Mouse (Mus musculus) thymus, postnatal 36 days (tissue): Measurements from ENCODE around the gene Tmco3.

Experiments
- DNase-seq, 2 experiments: peaks; one replicate each; pipeline ENCODE4 v3.0.0; 2022; ENCODE audit warnings: mixed read lengths in 2 of 2

Gene Tmco3

GRCm38 (mm10) chr8:13287692-13288623 lies at the start of gene Tmco3, which contains the start of gene Dcun1d2:
Gene Tmco3, plus strand, starts transcription at chr8:13288190.
Gene Dcun1d2, minus strand, starts transcription at chr8:13288131.
- DNase-seq, result peak; percentile 96

GRCm38 (mm10) chr8:13240055-13240454 lies 47.9 kb upstream of the Tmco3 start:
- no peak for DNase-seq

DNA sequence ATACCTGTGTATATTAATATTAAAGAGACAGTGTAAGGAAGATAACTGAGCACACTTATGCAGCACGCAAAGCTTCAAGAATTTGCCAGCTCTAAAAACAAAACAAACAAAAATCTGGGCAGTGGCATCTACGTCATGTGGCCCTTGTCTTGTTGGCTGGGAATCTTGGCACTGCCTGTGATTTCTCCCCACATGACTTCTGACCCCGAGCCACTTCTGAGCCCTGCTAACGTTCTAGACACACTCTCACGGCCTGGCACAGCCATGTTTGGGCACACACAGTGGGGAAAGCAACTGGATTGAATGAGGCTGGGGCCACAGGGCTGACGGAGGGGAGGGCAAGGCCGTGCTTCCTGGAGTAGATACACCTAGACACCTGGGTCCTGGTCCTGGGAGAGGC lies 47.3 kb upstream of the Tmco3 start:
- no peak for DNase-seq

GRCm38 (mm10) chr8:13242985-13243870 lies 44.8 kb upstream of the Tmco3 start:
- no peak for DNase-seq

- DNase-seq, result no peak
Measured at GRCm38 (mm10) chr8:13244343-13244880, 43.6 kb upstream of the Tmco3 start.

DNA sequence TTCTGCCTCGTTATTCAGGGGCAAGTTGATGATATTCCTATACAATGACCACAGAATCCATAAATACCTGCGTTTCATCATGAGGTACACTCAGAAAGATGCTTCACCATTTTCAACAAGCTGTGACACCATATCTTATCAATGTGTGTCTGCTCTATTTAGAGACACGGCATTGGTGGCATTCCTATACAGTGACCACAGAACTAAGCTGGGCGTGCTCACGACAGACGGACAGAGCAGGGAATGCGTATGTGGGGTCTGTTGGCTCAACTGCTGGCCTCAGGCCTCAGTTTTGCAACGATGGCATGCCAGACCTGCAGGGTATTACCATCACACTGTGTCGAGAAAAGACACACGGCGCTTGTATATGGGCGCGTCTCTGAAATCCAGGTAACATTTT lies 35.2 kb upstream of the Tmco3 start:
- DNase-seq, result no peak

GRCm38 (mm10) chr8:13253413-13253812 lies 34.6 kb upstream of the Tmco3 start:
- no peak for DNase-seq

- peak; percentile 57 to 58 for DNase-seq
Measured at GRCm38 (mm10) chr8:13254019-13254418, 34.0 kb upstream of the Tmco3 start, which contains the start of gene Adprhl1. Gene Adprhl1, minus strand, starts transcription at chr8:13254162.

- DNase-seq, result no peak
Measured at GRCm38 (mm10) chr8:13263376-13263775, 24.6 kb upstream of the Tmco3 start.

- no peak for DNase-seq
Measured at GRCm38 (mm10) chr8:13267566-13267965, 20.4 kb upstream of the Tmco3 start.

GRCm38 (mm10) chr8:13272834-13273233 lies 15.2 kb upstream of the Tmco3 start:
- no peak for DNase-seq

DNA sequence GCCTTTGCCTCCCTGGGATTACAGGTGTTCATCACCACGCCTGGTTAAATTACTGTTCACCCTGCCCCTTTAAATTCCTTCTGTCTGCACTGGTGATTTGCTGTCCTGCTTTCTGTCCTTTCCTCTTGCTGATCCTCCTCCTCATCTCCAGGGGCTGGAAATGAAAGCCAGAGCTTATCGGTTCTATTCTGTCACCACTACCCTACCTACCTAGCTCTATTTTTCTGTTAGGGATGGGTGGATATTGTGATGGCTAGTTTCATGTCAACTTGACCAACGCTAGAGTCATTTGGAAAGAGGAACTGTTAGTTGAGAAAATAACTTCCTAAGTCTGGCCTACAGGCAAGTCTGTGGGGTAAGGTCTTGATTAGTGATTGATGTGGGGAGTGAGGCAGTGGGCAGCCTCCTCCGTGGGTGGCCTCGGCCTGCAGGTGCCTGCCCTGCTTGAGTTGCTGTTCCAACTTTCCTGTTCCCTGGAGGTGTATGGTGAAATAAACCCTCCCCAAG lies 11.0 kb upstream of the Tmco3 start:
- DNase-seq, result no peak

GRCm38 (mm10) chr8:13283200-13283599 lies 4.8 kb upstream of the Tmco3 start:
- DNase-seq, result no peak

DNA sequence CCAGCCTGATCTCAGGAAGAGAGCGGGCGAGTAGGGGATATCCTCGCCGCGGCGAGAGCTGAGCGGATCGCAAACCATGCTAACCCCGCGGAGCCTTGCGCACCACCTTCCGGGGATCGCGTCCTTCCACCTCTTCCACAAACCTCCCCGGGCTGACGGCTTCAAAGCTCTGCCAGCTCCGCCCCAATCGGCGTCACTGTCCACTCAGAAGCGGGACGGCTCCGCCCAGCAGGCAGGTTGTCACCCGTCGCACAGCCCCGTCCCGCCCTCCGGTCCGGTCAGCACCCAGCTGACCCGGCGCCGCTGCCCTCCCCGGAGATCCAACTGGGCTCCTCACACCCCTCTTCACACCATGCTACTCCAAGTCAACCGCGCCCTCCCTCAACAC lies 692 bp upstream of the Tmco3 start:
- DNase-seq, result peak; percentile 74 to 85

DNA sequence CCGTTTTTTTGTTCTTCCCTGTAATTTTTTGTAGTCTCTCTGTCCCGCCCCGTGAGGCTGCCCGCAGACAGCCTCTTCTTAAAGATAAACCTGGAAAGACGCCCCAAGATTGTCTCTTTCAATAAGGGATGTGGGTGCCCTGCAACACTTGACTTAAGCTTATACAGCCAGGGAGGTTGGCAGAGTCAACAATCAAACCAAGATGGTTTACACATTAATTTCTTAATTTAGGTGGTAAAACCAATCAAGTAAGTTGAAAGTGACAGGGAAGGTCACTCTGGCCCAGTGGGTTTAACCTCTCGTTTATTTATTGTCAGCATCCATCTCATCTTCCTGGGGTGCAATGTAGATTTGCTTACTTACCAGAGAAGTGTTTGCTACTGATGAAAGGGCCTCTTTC lies 656 bp downstream of the Tmco3 start:
- DNase-seq, result no peak

DNA sequence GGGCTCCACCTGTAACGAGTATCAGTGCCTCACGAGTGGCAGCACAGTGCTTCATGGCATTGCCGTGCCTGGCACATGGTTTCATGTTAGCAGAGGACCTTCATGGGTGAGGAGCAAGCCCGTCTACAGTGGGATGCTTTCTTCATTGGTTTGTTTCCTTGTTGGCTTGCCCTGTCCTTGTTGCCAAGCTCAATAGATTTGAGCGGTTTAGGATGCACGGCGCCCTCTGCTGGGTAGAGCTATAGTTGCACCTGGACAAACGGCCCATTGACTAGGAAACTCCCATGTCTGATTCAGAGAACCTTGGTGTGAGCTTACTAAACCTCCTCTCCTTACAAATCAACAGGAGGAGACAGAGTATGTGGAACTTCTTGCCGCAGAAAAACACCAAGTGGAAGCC lies 4.4 kb downstream of the Tmco3 start:
- DNase-seq, result peak; percentile 64 to 71

- DNase-seq, result no peak
Measured at GRCm38 (mm10) chr8:13293677-13294470, 5.9 kb downstream of the Tmco3 start.

- DNase-seq, result no peak
Measured at GRCm38 (mm10) chr8:13299571-13299970, 11.6 kb downstream of the Tmco3 start.

DNA sequence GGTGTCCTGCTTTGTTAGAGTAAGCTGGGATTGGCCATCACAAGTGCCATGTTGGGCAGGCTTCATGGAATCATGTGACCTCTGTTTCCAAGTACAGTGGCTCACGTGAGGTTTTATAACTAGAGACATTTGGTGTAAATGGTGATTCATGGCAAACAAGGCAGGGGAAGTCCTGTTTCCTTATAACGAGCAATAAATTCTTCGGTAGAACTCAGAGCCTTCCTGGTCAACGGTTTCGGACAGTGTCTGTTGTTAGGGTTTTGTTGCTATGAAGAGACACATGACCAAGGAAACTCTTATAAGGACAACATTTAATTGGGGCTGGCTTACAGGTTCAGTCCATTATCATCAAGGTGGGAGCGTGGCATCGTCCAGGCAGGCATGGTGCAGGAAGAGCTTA lies 13.0 kb downstream of the Tmco3 start:
- no peak for DNase-seq

GRCm38 (mm10) chr8:13305459-13305858 lies 17.5 kb downstream of the Tmco3 start:
- no peak for DNase-seq

DNA sequence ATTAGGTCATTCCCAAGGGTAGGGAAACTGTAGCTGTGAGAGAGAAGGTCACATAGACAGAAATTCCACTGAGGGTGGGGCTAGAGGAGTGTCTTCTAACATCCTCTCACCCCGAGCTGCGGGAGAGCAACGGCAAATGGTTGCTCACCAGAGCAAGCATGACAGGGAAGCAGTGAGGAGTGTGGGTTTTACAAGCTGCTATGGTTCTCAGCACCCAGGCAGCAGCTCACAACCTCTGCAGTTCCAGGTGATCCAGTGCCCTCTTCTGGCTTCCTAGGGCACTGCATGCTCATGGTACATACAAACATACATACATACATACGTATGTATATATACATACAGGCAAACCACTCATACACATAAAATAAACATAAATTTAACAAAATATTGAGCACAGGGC lies 17.9 kb downstream of the Tmco3 start:
- no peak for DNase-seq

- DNase-seq, result no peak
Measured at GRCm38 (mm10) chr8:13306309-13306909, 18.4 kb downstream of the Tmco3 start.
